Mouse (Mus musculus) cerebellum, adult 9-10 months (tissue): Measurements from ENCODE around the gene Polr2b.

Experiments used
- DNase-seq: peaks from one replicate; pipeline ENCODE4 v3.0.0; 2022

Polr2b gene

DNA sequence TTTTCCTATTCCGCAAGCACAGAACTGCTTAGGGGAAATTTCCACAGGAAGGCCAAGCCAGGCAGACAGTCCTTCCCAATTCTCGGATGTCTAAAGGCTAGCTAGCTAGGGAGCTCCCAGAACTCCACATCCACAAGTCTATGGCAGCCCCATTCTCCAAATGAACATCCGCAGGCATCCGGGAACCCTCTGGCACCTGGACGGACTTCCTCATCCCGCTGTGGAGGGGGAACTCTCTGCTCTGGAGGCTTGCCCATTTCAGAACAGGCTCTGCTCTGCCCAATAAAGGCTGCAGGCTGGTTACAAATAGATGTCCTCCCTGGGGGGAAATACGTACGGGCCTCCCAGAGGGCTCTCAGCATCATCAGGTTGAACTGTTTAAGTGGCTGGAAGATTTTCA, 56.4 kb downstream of the Polr2b start:
- DNase-seq = no peak

DNA sequence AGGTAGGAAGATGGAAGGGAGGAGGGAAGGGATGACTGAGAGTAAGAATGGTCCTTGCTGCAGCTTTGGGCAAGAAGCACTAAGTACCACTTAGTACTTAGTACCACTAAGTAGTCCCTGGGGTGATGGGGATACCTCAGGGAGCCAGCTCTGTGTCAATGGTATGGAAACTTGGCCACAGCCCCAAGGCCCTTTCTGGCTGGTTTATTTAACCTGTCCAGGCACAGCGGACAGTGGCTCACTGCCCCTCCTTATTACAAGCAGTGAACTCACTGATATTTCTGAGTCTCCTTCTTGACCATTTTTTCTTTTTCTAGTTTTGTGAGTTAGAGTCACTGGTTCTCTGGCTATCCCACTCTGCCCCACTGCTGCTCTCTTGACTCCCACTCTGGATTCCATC, 57.2 kb downstream of the Polr2b start:
- no peak for DNase-seq

DNA sequence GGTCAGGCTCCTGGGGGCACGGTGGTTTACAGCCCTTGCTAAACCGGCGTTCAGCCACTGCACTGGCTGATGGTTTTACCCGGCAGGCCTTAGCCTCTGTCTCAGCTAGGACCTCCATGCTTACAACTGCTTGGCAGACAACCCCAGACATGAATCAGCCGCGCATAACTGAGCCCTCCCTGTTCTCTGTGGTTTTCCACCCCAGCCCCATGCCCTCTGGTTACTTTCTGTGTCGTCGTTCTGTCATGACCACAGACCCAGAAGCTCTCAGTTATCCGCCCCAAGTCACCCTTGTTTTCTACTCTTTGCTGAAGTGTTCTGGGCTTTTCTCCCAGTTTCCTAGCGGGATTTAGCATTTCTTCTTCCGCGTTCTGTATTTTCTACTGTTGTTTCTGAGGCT, 57.7 kb downstream of the Polr2b start:
- no peak for DNase-seq

DNA sequence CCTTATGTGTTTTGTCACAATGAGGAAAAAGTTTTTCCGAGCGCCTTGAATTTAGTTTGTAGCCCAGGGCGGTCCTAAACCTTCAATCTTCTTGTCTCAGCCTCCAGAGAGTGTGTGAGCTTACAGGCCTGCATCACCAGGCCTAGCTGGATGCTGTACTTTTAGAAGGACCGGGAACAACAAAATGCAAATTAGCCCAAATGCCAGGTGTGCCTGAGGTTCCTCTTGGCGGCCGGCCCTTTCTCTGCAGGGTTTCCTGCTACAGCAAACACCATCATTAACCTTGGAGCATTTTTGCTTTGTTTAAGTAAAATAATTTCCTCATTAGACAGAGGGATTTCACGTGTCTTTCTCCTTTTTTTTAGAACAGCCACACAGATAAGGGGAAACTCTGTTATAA, 58.2 kb downstream of the Polr2b start:
- DNase-seq = no peak

DNA sequence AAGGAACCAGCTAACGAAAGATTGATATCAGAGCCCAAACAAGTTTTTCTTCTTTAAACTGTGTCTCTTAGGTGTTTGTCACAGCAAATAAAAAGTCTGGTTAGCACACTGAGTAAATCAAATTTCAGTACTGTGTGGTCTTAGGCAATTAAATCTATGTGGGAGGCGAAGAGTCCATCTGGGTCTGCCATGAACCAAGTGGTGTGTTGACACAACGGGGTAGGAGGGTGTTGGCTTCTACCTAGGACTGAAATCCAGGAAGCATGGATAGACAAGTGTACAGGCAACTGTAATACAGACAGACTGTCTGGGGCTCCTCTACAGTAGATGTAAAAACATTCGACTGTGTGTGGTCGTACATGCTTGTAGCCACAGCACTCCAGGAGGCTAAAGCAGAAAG, 59.4 kb downstream of the Polr2b start:
- no peak for DNase-seq

DNA sequence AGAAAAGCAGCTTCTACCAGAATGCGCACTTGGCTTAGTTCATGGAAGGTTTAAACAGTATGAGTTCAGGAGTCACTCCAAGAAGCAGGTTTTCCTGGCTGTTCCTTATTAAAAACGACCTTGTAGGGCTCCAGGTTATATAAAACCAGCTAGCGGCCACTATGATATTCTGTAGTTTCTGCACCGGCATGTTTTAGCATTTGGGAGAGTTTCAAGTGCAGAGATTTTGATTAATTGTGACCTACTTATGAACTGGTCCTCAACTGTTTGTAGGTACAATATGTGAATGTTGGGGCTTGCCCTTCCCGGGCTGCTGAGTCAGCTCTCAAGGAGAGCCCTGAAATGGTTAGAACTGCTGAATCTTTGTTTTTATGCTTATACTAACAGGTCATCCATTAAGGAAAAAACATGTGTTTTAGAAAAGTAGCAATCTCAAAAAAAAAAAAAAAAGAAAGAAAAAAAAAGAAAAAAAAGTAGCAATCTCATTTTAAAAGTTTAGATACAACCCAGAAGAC, 60.5 kb downstream of the Polr2b start:
- no peak for DNase-seq

DNA sequence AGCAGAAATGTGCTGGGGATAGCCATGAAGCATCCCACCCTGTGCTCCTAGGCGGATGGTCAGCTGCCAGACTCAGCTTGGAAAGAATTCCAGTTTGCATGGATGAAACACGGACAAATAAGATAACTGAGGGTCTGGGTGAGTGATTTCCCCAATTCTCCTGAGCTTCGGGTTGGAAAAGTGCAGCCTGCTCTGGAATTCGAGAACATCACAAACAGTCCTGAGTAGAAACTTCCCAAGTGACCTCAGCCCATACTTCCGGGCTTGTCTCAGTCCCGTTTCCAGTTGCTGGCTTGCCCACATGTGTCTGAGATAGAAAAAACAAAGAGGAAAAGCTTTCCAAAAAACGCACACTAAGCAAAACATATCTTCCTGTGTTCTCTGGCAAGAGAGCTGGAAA, 62.3 kb downstream of the Polr2b start:
- no peak for DNase-seq

DNA sequence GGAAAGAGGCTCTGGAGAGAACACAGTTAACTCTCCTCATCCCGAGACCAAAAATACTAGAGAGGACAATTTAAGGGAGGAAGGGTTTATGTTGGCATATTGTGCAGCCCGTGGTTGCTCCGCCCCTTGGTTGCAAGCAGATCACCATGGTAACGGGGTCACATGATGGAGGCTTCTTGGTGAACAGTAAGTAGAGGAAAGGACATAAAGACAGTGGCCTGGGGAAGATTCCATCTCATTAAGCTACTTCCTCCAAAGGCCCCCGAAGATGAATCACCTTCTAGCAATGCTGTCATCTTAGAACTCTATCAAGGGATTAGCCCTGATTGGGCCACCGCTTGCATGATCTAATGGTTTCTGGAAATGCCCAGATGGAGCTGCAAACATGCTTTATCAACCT, 62.8 kb downstream of the Polr2b start:
- DNase-seq = no peak

DNA sequence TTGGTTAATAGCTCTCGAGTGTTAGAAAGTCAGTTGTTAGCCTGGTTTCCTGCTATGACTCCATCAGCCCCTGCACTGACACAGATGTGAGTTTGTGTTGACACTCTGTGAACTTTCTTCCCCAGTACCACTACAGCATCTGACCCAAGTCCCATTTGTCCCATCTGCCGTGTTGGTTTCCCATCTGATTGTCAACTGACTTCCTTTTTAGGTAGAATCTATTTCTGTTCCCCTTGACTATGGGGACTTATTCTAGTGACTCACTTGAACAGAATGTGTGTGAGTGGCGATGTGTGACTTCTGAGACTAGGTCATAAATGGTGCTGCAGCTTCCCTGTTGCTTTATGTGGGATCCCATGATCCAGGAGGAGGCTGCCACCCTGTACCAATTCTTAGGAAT, 65.0 kb downstream of the Polr2b start:
- DNase-seq = no peak

DNA sequence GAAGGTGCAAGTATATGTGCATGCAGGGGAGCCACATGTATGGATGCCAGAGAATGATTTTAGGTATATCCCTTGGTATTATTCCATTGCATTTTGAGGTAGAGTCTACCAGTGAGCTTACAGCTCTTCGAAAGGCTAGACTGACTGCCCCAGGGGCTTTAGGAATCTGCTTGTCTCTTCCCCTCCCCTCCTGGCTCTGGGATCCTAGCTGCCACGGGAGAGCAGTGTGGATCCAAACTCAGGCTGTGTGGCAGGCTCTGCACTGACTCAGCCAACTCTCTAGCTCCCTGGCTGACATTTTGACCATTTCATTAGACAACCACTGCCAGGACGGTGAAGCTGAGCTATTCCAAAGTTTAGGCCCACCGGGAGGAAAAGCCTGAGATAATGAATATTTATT, 65.6 kb downstream of the Polr2b start:
- no peak for DNase-seq

DNA sequence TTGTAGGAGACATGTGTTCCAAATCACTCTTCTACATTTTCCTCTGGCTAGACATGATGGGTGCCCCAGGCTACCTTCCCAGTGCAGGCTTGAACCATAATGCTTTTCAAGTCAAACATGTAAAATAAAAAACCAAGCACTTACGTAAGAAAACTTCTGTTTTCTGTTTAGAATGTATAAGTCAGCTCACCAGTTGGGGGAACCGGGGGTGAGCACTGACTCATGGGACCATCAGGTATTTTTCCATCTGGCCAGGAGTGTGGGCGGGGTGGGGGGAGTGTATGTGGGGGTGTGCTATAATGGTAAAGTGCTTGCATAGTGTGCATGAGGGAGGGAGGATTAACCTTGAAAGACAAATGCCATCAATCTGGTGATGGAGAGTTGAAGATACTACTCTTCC, 68.1 kb downstream of the Polr2b start:
- DNase-seq = no peak

DNA sequence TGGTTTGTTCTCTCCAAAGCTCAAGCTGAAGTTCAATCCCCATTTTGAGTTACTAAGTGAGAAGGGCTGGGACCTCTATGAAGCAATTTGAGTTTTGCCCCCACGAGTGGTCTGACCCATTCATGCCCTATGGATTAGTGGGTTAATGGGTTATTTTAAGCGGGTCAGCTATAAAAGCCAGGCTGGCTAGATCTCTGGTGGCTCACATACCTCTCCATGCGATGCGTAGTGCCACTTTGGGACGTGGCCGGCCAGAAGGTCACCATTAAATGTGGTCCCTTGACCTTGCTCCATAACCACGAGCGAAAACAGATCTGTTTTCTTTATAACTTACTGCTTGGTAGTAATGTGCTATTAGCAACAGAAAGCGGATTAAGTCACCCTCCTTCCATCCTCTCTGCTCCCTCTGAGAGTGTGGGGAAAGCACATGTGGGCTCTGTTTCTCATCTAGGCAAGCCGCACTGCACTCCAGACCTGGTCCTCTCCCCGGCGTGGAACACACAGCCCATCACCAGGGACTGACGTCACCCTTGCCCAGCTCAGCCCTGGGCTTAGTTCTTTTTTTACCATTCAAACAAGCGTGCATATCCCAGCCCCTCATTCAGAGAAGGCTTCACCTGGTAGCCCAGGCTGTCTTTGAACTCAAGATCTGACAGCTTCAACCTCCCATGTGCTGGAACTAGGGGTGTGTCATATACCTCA, 69.6 kb downstream of the Polr2b start:
- no peak for DNase-seq

DNA sequence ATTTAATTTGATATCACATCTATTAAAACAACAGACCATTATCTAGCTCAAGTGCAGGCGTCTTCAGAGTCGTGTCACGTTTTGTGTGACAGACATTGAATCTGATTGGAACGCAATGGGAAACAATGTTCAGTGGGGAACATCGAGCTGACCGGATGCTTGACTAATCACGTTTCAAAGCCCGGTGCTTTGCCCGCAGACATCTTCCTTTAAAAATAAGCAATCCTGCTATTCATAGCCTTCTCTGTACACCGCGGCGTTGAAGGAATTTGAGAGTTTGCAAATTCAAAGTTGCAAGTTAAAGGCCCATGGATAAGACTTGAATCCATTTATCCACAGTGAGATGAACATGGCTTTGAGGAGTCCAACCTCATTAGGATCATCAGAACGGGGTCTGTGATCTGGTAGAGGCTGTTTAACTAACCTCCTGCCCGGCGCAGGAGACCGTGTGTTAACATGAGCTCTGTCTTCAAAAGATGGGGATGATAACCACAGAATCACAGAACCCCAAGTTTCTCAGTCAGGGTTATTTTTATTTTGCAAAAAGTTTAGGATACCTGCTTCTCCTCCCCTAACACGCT, 70.5 kb downstream of the Polr2b start:
- no peak for DNase-seq

DNA sequence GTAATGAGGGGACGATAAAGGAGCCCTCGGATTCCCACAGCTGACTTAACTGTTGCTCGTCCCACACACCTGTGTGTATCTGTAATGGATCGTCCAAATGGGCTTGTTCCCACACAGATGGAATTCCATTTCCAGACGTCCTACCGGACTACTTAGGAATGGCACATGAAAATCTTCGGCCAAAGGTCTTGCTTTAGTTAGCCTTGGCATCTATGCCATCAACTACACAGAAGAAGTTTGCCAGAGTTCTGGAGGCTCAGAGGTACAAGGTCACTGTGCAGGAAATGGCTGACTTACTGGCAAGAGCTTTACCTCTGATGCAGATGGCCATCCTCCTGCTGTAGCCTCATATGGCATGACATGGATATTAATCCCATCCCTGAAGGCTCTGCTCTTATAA, 71.3 kb downstream of the Polr2b start:
- no peak for DNase-seq

DNA sequence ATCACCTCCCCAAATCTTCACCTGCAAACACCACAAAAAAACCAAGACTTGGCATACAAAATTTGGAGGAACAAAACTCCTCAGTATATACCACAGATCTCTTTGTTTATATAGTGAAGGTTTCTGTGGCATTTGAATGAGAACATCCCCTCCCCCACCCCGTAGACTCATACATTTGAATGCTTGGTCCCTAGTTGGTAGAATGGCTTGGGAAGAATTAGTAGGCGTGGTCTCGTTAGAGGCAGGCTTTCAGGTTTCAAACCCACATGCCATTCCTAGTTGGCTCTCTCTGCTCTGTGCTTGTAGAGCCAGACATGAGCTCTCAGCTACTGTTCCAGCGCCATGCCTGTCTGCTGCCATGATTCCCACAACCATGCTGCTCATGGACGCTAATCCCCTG, 71.7 kb downstream of the Polr2b start:
- no peak for DNase-seq

DNA sequence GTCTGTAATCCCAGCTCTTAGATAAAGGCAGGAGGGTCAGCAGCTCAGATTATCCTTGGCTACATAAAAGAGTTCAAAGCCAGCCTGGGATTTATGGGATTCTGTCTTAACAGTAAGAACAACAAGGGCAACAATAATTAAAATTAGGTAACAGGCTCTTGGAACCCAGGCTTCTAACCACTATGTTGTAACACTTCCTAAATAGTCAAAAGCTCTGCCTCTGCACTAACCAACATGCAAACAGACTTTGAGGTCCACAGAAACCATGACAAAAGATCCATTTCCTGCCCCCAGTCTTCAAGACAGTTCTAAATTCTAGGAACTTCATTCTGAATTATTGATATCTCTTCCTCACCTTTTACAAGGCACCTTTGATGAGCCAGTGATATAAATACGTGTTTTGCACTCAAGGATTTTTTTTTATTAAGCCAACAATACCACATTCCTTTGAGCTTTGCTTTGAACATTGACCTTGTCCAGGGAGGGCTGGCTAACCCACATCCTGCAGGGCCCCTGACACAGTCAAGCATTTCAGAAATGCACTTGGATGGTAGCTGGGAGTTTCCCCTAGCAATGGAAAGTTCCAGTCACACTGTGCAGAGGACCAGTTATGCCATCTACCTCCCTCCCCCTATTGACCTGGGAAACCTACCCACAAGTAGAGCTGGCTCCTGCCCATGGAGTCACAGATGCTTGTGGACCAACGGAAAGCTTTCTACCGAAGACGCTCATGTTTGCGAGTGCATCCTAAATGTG, 74.0 kb downstream of the Polr2b start:
- no peak for DNase-seq

DNA sequence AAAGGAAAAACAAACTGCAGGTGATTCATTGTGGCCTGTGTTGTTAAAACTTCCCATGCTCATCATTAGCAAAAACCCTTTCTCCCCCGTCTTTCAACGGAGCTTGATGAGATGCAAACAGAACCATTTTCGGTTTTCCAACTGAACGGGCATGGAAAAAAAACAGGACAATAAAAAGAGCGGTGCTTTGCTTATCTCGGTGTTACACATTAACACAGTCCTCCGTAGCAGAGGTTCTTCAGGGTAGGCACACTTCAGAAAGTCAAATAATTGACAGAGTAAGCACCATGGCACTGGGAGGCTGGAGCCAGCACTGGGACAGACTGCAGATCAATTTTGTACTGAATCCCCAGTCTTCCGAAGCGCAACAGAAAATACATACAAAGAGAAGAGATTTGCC, 74.8 kb downstream of the Polr2b start:
- DNase-seq = no peak

DNA sequence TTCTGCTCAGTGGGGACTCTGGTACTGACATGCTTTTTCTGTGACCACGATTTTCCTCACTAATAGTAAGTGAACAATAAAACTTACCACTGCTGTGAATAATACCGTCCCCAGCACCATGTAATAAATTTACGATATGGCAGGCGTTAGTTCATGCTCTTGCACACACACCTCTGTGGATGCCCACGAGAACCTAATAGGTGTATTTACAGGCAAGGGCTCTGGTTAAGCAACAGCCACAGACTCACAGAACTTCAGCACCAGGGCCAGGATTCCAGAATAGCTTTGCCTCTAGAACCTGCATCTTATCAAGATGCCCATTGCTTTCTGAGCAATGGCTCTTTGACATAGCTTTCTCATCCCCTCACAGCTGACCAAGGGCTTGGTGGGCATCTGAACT, 75.3 kb downstream of the Polr2b start:
- no peak for DNase-seq

DNA sequence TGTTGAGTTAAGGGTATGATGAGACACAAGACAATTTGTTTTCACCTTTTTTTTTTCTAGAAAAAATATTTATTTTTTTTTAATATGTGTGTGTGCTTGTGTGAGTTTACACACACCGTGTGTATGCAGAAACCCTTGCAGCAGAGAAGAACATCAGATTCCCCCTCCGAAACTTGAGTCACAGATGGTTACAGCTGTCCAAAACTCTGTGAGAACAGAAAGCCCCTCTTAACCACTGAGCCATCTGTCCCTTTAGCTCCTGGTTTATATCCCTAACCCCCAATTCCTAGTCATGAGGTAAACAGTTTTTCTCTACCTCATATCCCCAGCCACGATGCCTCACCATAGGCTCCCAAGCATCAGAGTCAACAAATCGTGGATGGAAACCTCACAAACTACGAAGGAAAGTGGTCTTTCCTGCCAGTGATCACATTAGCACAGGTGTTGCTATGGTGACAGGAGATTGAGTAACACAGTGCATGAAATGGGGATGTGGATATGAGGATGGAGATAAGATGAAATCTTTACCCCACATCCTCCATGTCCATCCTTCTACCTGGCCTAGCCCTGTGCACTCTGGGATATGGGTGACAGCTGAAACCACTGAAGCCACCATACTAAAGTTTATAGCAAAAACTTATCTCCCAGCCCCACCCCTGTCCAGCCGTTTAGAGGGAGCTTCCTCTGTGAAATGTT, 76.1 kb downstream of the Polr2b start:
- no peak for DNase-seq

DNA sequence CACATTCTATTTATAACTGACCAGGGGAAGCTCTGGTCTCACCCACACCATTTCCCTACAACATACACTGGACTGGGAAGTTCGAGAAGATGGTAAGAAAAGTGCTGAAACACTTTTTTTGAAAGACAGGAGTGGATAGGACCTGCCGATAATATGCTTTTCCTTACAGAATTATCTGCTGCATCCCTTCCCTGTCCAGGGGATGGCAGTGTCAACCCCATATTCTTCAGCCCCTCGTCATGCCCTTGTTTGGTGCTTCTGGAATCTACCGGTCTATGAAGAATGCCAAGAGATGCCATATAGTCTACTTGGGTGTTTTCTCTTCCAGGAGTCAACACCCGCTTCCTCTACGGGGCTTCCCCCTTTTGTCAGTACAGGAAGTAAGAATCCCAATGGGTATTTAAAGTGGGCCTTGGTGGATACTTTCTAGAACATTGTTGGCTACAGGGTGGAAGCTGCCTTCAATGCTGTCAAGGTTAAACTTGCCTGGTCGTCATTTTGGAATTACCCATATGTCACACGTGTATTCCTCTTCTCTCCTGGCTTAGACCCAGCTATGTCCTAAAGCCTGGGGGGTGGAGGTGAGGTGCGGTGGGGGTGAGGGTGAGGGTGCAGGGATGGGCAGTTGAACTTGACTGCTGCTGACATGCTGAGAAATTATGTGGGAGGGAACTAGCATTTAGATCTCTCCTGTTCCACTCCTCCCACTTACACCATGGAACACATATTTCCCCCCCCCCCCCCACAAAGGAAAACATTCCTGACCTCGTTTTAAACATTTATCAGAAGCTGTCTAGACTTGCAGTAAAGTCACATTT, 76.9 kb downstream of the Polr2b start:
- no peak for DNase-seq

DNA sequence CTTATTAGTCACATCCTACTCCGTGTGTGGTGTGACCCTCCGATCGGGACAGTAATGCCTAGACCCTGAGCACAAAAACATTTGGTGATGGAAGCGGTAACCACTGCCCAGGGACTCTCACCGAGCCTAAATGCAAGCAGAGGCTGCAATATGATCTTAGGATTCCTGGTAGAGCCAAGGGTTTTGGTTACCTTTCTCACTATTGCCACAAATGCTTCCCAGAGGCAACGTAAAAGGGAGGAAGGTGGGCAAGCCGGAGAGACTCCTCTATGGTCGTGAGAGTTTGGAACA, 77.4 kb downstream of the Polr2b start:
- no peak for DNase-seq

DNA sequence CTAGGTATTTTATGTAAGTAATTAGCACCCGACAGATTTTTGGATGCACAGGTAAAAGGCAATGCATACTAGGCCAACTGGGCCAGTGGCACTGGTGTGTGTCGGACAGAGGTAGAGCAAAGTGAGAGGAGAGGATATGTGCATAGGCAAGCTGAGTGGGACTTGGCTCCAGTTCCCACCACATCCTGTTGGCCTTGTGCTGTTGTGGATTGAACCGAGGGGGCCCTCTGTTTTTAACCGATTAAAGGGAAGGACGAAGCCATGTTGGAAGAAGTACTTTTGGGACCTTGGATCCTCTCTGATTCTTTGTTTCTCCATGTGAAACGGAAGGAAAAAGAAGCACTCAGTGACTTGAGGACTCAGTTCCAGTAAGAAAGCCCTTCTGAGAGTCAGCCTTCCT, 78.4 kb downstream of the Polr2b start:
- DNase-seq = no peak

DNA sequence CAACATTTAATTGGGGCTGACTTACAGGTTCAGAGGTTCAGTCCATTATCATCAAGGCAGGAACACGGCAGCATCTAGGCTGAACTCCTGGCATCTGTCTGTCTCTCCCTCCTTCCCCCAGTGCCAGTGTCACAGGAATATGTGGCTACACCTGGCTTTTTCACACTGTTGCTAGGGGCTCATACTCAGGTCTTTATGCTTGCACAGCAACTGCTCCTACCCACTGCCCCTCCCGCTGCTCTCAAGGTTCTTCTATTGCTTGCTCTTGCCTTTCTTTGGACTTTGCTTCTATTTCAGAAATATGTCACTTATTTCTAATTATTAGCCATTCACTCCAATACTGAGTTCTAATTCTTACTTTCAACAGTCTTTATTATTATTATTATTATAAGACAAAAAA, 80.3 kb downstream of the Polr2b start:
- no peak for DNase-seq
